Mouse (Mus musculus) R1 (cell line): ENCODE measurements around the gene Atp5e.

Experiments used
- DNase-seq: peaks from one replicate; pipeline ENCODE4 v3.0.0-alpha.2; 2018; ENCODE audit warnings: low read depth, low spot score

The Atp5e gene

GRCm38 (mm10) chr2:174446905-174447304 lies 17.0 kb downstream of the Atp5e start:
- DNase-seq: no peak

GRCm38 (mm10) chr2:174446492-174446891 lies 17.4 kb downstream of the Atp5e start:
- no peak for DNase-seq

- DNase-seq: no peak
These were observed 18.9 kb downstream of the Atp5e start for GRCm38 (mm10) chr2:174445018-174445417.

GRCm38 (mm10) chr2:174444359-174444758 lies 19.5 kb downstream of the Atp5e start:
- DNase-seq: no peak

GRCm38 (mm10) chr2:174443046-174443445 lies 20.9 kb downstream of the Atp5e start:
- DNase-seq: no peak

GRCm38 (mm10) chr2:174442460-174442859 lies 21.4 kb downstream of the Atp5e start:
- no peak for DNase-seq

- no peak for DNase-seq
These were observed 22.0 kb downstream of the Atp5e start for GRCm38 (mm10) chr2:174441898-174442297.

- no peak for DNase-seq
These were observed 23.9 kb downstream of the Atp5e start for GRCm38 (mm10) chr2:174439961-174440360.

GRCm38 (mm10) chr2:174439450-174439838 lies 24.5 kb downstream of the Atp5e start:
- no peak for DNase-seq

- peak; percentile 80 for DNase-seq
These were observed 25.0 kb downstream of the Atp5e start, which contains the start of gene Ctsz for GRCm38 (mm10) chr2:174438737-174439449. Gene Ctsz (minus strand): TSS chr2:174439039.

GRCm38 (mm10) chr2:174438181-174438580 lies 25.7 kb downstream of the Atp5e start:
- DNase-seq: no peak

- no peak for DNase-seq
These were observed 26.3 kb downstream of the Atp5e start for GRCm38 (mm10) chr2:174437697-174437982.

- DNase-seq: no peak
These were observed 26.8 kb downstream of the Atp5e start for GRCm38 (mm10) chr2:174436916-174437696.

GRCm38 (mm10) chr2:174436076-174436701 lies 27.7 kb downstream of the Atp5e start:
- no peak for DNase-seq

GRCm38 (mm10) chr2:174434943-174435342 lies 29.0 kb downstream of the Atp5e start:
- DNase-seq: no peak

GRCm38 (mm10) chr2:174428996-174429591 lies 34.8 kb downstream of the Atp5e start:
- DNase-seq: no peak

GRCm38 (mm10) chr2:174428076-174428835 lies 35.6 kb downstream of the Atp5e start:
- DNase-seq: no peak

- DNase-seq: no peak
These were observed 37.0 kb downstream of the Atp5e start for GRCm38 (mm10) chr2:174426856-174427255.

GRCm38 (mm10) chr2:174424301-174425085 lies 39.4 kb downstream of the Atp5e start:
- no peak for DNase-seq

GRCm38 (mm10) chr2:174421107-174421506 lies 42.8 kb downstream of the Atp5e start:
- no peak for DNase-seq
